ENCODE assay signal across 8 mouse cellular contexts in the genomic region with DNA sequence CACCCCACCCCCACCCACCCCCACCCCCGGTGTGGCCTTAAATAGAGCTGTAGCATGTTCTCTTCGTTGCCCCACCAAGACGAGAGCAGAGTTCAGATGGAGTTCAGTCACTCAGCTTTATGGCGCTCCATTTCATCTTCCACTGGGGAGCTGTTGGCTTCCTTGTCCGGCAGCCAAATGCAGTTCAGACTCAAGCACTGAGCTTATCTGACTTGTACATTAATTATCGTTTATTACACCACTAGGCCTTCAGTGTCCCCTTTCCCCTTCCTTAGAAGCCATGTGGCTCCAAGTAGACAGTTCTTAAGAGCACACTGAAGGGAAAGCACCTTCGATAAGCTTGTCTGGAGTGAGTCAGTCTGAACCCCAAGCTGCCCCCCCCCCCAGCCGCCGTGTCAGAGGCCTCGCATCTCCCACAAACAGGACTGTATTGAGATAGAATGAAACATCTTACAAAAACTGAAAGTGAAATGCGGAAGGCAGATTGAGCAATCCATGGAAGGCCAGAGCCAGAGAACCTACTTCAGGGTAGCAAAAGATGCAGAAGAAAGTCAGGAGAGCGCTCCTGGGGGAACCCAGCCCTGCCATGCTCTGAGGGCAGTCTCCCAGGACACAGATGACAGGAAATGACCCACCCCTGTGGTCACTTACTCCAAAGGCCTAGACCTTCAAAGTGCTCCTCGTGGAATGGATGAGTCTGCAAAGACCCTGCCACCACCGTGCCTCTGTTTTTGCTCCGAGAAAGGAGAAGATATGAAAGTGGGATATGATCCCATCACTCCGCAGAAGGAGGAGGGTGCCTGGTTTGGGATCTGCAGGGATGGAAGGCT. TPM values are rescaled to one million over a fixed set of nuclear protein-coding genes. Genes with fewer than 3 reads are reported as not detected.
DNase-seq lines count a peak whose midpoint lies in the region.

A gene (plus strand): TSS at position 312 of the 830 bp plus-strand sequence.

- peak within 1 kb of the TSS; percentile 65 for H3K27ac ChIP-seq in midbrain, embryonic 10.5 days (replicated peaks)

- intact Hi-C loops in heart, postnatal 10 days (cut with DNase I), result no loop called here

- H3K27me3 ChIP-seq in midbrain, embryonic 10.5 days (ENCODE audit: low read depth, poor library complexity, severe bottlenecking), result peaks cover 36% of the 10 kb centered on the region

- peak within 1 kb of the TSS; percentile 60 for H3K4me3 ChIP-seq in midbrain, embryonic 10.5 days

- WGBS in midbrain, embryonic 10.5 days, result 80% methylated on average over 16 of the region's 16 CpGs

- H3K36me3 ChIP-seq in midbrain, embryonic 10.5 days, result no peaks in the 10 kb centered on the region

- H3K9me3 ChIP-seq in midbrain, embryonic 10.5 days (replicated peaks), result no peaks in the 10 kb centered on the region

- peak; percentile 26 for DNase-seq in adrenal gland, adult 2 months
- no peak for DNase-seq in adrenal gland, postnatal 25 days
- peak; percentile 28 for DNase-seq in brain, adult 2 months (ENCODE audit: low read depth, low spot score)
- peak; percentile 11 to 12 for DNase-seq in heart, postnatal 10 days
- peak; percentile 21 to 29 for DNase-seq in kidney, postnatal 36 days
- DNase-seq in midbrain, embryonic 10.5 days (ENCODE audit: low spot score), result no peak
- no peak for DNase-seq in c-Kit-positive CD71-positive TER-119-positive erythroid progenitor cells, embryonic 14.5 days (ENCODE audit: low spot score)
- DNase-seq in cerebellum, adult 8-10 months, result no peak

- peaks cover 17% of the 10 kb centered on the region for H3K4me1 ChIP-seq in midbrain, embryonic 10.5 days

RNA-seq across cellular contexts. Expression of the gene that starts here (rescaled TPM):
- 10 to 100 TPM in 1 of 2 experiments, 1 to 10 TPM in 1; 5.9 to 13.4 TPM for total RNA-seq in adrenal gland, adult 2 months (2021)
- polyA plus RNA-seq in adrenal gland, adult 2 months (2012; rRNA removed), result 4.8 and 5.1 TPM in 2 replicates
- total RNA-seq in adrenal gland, postnatal 25 days (2021), result 3.7 and 5.0 TPM in 2 replicates
- total RNA-seq in heart, postnatal 10 days (2021), result 1 to 10 TPM; 3.9 to 6.4 TPM
- polyA plus RNA-seq in midbrain, embryonic 10.5 days (2016; fragmentation: Nextera tagmentation; extraction: Ambion mirVana), result 0.04 and 0.15 TPM in 2 replicates

Comparison
In these comparisons a context has a peak if more than half of its experiments do, and no peak if none do; other contexts are left out.
1. DNase-seq: peak in adrenal gland, adult 2 months (single experiment), brain, adult 2 months (single experiment), heart, postnatal 10 days (2 of 2) and kidney, postnatal 36 days (2 of 2); none in adrenal gland, postnatal 25 days (single experiment), midbrain, embryonic 10.5 days (single experiment), c-Kit-positive CD71-positive TER-119-positive erythroid progenitor cells, embryonic 14.5 days (single experiment) and cerebellum, adult 8-10 months (single experiment).